Mouse (Mus musculus): ENCODE results near the gene Dock3. TPM values are rescaled to one million over a fixed set of nuclear protein-coding genes. Genes with fewer than 3 reads are reported as not detected.

The Dock3 gene
- polyA plus RNA-seq, 1 experiment from 2014 or later: 0.77 TPM

DNA sequence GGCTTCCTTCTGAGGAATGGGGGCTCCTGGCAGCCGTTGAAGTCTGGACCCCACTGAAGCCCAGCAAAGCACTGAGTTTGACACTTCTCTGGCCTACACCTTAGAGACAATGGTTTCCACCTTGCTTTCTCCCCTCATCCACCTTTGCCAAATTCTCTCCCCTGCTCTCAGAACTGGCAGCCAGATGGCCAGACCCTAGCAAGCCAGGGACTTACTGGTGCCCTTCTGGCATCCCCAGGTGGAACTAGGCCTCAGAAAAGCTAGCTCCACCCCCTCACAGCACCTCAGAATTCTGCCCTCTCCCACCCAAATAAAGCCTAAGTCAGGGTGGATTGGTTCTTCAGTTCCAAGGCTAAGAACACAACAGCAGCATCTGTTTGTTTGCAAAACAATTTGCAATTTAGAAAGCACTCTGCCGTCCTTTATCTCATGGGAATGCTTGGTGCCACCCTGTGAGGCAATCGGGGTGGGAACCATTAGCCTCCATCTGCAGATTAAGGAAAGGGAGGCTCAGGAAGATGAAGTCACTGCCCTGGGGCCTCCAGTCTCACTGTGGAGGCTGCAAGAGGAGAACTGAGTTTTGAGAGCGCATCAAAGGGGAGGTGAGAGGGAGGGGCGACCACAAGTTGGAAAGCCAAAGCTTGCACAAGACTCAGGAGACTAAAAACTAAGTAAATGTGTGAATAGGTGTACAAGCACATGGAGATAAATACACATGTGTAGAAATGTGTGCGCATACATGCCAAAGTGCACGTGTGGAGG, 39.6 kb upstream of the Dock3 start:
- H3K36me3 ChIP-seq: no peaks in the 10 kb centered on the region
- no peak for ATAC-seq (ENCODE audit: insufficient number of reproducible peaks, insufficient read depth, low FRiP score, low TSS enrichment, low read depth)
- no peak overlapping the region for H3K27ac ChIP-seq
- no peaks in the 10 kb centered on the region for H3K27me3 ChIP-seq
- no peak overlapping the region for H3K4me2 ChIP-seq
- H3K9ac ChIP-seq: no peak overlapping the region
- WGBS: 62% methylated on average over 7 of the region's 7 CpGs
- H3K9me3 ChIP-seq: no peaks in the 10 kb centered on the region
- H3K4me3 ChIP-seq: no peak overlapping the region
- H3K4me1 ChIP-seq: no peaks in the 10 kb centered on the region

DNA sequence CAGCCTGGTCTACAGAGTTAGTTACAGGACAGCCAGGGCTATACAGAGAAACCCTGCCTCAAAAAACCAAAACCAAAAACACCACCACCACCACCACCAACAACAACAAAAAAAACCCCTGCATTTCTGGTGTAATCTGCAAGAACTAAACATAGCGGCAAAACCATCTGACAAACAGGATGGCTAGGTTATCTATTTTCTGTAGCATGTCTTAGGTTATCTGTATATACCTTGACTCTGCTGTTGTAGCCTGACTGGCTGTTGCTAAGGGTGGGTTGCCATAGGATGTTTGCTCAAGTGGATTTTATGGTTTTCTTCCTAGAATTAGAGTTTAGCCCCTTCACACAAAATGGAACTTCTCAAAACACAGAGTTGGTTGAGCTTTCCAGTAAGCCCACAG, 38.1 kb upstream of the Dock3 start:
- H3K4me1 ChIP-seq: no peaks in the 10 kb centered on the region
- H3K4me3 ChIP-seq: no peak overlapping the region
- H3K9me3 ChIP-seq: no peaks in the 10 kb centered on the region
- H3K27me3 ChIP-seq: no peaks in the 10 kb centered on the region
- no peak for ATAC-seq (ENCODE audit: insufficient number of reproducible peaks, insufficient read depth, low FRiP score, low TSS enrichment, low read depth)
- no peak overlapping the region for H3K4me2 ChIP-seq
- no peak overlapping the region for H3K27ac ChIP-seq
- 92% methylated on average over 1 of the region's 1 CpGs for WGBS
- H3K9ac ChIP-seq: no peak overlapping the region
- no peaks in the 10 kb centered on the region for H3K36me3 ChIP-seq

GRCm38 (mm10) chr9:107267721-107268402, 36.2 kb upstream of the Dock3 start:
- Histone ChIP-seq H3K9me3 (no peaks in the 10 kb centered on the region), H3K4me3 (no peak overlapping the region), H3K27me3 (no peaks in the 10 kb centered on the region), H3K9ac (no peak overlapping the region), H3K4me2 (no peak overlapping the region), H3K27ac (no peak overlapping the region), H3K36me3 (no peaks in the 10 kb centered on the region), H3K4me1 (no peaks in the 10 kb centered on the region)
- no peak for ATAC-seq (ENCODE audit: insufficient number of reproducible peaks, insufficient read depth, low FRiP score, low TSS enrichment, low read depth)
- 41% methylated on average over 4 of the region's 4 CpGs for WGBS

DNA sequence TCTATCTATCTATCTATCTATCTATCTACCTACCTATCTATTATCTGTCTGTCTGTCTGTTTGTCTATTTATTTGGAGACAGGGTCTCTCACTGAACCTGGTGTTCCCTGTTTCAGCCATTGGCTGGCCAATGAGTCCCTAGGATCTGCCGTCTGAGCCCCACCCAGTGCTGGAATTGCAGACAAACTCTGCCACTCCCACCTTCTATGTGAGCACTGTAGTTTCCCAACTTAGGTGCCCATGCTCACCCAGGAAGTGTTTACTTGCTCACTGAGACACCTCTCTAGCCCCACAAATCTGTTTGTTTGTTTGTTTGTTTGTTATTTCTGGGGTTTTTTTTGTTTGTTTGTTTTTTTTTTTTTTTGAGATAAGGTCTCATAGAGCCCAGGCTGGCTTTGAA, 35.3 kb upstream of the Dock3 start:
- Histone ChIP-seq H3K9ac (no peak overlapping the region), H3K4me1 (no peaks in the 10 kb centered on the region), H3K4me2 (no peak overlapping the region), H3K9me3 (no peaks in the 10 kb centered on the region), H3K27ac (no peak overlapping the region), H3K27me3 (no peaks in the 10 kb centered on the region), H3K4me3 (no peak overlapping the region), H3K36me3 (no peaks in the 10 kb centered on the region)
- 65% methylated on average over 1 of the region's 1 CpGs for WGBS
- no peak for ATAC-seq (ENCODE audit: insufficient number of reproducible peaks, insufficient read depth, low FRiP score, low TSS enrichment, low read depth)

DNA sequence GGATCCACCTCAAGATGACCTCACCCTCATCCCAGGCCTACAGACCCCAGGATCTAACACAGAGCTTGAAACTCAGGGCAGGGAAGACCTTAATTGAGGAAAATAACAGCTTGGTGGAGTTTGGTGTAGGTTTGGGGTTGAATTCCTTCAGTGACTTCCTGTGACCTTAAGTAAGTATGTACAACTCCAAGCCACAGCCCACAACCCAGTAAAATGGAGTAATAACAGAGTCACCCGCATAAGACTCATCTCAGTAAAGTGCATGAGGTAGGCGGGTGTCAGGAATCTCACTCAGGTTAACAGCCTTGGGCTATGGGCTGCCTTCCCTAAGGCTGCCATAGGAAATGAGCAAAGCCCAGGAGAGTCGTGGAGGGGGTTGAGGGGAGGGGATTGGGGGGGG, 33.0 kb upstream of the Dock3 start:
- WGBS: 58% methylated on average over 3 of the region's 3 CpGs
- Histone ChIP-seq H3K4me3 (no peak overlapping the region), H3K9me3 (no peaks in the 10 kb centered on the region), H3K4me2 (no peak overlapping the region), H3K4me1 (no peaks in the 10 kb centered on the region), H3K27ac (no peak overlapping the region), H3K9ac (no peak overlapping the region), H3K36me3 (no peaks in the 10 kb centered on the region), H3K27me3 (no peaks in the 10 kb centered on the region)
- ATAC-seq (ENCODE audit: insufficient number of reproducible peaks, insufficient read depth, low FRiP score, low TSS enrichment, low read depth): no peak

DNA sequence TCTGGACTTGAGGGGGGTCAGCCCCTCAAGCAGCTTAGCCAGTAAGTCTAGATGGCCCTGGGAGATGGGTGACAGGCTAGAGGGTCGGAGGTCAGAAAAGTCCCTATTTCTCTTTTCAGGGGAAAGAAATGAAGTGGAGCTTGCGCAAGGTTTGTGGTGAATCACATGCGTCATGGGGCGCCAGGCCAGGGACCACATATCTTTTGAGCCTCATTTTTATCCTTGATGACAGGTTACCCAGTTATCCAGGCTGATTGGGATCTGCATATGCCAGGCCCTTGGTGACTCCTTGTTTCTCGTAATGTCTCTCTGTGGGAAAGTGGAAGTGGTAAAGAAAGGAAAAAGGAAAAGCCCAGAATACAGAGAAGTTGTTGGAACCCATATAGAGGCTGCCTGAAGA, 32.2 kb upstream of the Dock3 start:
- H3K9ac ChIP-seq: no peak overlapping the region
- no peaks in the 10 kb centered on the region for H3K9me3 ChIP-seq
- H3K36me3 ChIP-seq: no peaks in the 10 kb centered on the region
- no peak overlapping the region for H3K27ac ChIP-seq
- 83% methylated on average over 5 of the region's 5 CpGs for WGBS
- H3K4me3 ChIP-seq: no peak overlapping the region
- no peaks in the 10 kb centered on the region for H3K4me1 ChIP-seq
- no peaks in the 10 kb centered on the region for H3K27me3 ChIP-seq
- no peak for ATAC-seq (ENCODE audit: insufficient number of reproducible peaks, insufficient read depth, low FRiP score, low TSS enrichment, low read depth)
- no peak overlapping the region for H3K4me2 ChIP-seq

- ATAC-seq (ENCODE audit: insufficient number of reproducible peaks, insufficient read depth, low FRiP score, low TSS enrichment, low read depth): no peak
- no peak overlapping the region for H3K27ac ChIP-seq
- no peaks in the 10 kb centered on the region for H3K4me1 ChIP-seq
- no peaks in the 10 kb centered on the region for H3K27me3 ChIP-seq
- no peaks in the 10 kb centered on the region for H3K36me3 ChIP-seq
- H3K4me3 ChIP-seq: no peak overlapping the region
- WGBS: 81% methylated on average over 7 of the region's 7 CpGs
- H3K9me3 ChIP-seq: no peaks in the 10 kb centered on the region
- no peak overlapping the region for H3K4me2 ChIP-seq
- H3K9ac ChIP-seq: no peak overlapping the region
These were observed 30.7 kb upstream of the Dock3 start for GRCm38 (mm10) chr9:107262375-107262774.

DNA sequence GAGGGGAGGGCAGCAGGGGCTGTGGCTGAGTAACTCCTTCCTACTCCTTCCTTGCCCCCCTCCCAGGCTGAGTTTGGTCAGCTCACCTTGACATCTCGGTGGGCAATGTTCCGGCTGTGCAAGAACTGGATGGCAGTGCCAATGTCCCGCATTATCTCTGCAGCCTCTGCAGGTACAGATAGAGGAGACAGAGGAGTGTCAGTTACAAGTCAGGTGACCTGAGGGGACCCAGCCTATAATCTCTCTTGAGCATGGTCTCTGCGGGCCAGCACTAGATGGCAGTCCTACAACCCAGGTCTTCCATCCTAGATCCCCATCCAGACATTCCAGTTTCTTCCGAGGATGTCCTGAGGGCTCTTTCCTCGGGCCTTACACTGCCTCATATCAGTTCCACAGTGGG, 30.1 kb upstream of the Dock3 start:
- no peak overlapping the region for H3K9ac ChIP-seq
- H3K36me3 ChIP-seq: no peaks in the 10 kb centered on the region
- WGBS: 74% methylated on average over 6 of the region's 6 CpGs
- ATAC-seq (ENCODE audit: insufficient number of reproducible peaks, insufficient read depth, low FRiP score, low TSS enrichment, low read depth): no peak
- no peak overlapping the region for H3K4me2 ChIP-seq
- H3K4me1 ChIP-seq: no peaks in the 10 kb centered on the region
- no peaks in the 10 kb centered on the region for H3K27me3 ChIP-seq
- no peak overlapping the region for H3K27ac ChIP-seq
- H3K9me3 ChIP-seq: no peaks in the 10 kb centered on the region
- no peak overlapping the region for H3K4me3 ChIP-seq

- WGBS: 58% methylated on average over 8 of the region's 8 CpGs
- no peaks in the 10 kb centered on the region for H3K9me3 ChIP-seq
These were observed 29.1 kb upstream of the Dock3 start for GRCm38 (mm10) chr9:107260836-107261235.

GRCm38 (mm10) chr9:107260429-107260828, 28.7 kb upstream of the Dock3 start:
- Histone ChIP-seq H3K4me1 (no peaks in the 10 kb centered on the region), H3K9me3 (no peaks in the 10 kb centered on the region), H3K4me3 (no peak overlapping the region), H3K27ac (no peak overlapping the region), H3K27me3 (no peaks in the 10 kb centered on the region), H3K36me3 (no peaks in the 10 kb centered on the region), H3K9ac (no peak overlapping the region), H3K4me2 (no peak overlapping the region)
- no peak for ATAC-seq (ENCODE audit: insufficient number of reproducible peaks, insufficient read depth, low FRiP score, low TSS enrichment, low read depth)
- 75% methylated on average over 2 of the region's 2 CpGs for WGBS

More at GRCm38 (mm10) chr9:107260836-107261235, 29.1 kb upstream of the Dock3 start:
- no peak overlapping the region for H3K27ac ChIP-seq
- H3K4me3 ChIP-seq: no peak overlapping the region
- no peak overlapping the region for H3K9ac ChIP-seq
- ATAC-seq (ENCODE audit: insufficient number of reproducible peaks, insufficient read depth, low FRiP score, low TSS enrichment, low read depth): no peak
- H3K27me3 ChIP-seq: no peaks in the 10 kb centered on the region
- H3K36me3 ChIP-seq: no peaks in the 10 kb centered on the region
- no peaks in the 10 kb centered on the region for H3K4me1 ChIP-seq
- H3K4me2 ChIP-seq: no peak overlapping the region

GRCm38 (mm10) chr9:107259571-107259970, 27.9 kb upstream of the Dock3 start:
- Histone ChIP-seq H3K27me3 (no peaks in the 10 kb centered on the region), H3K4me2 (no peak overlapping the region), H3K4me1 (0 out of 2 replicates have a peak, but pooled peaks cover 2% of the 10 kb centered on the region), H3K9ac (no peak overlapping the region), H3K27ac (no peak overlapping the region), H3K36me3 (no peaks in the 10 kb centered on the region), H3K4me3 (no peak overlapping the region), H3K9me3 (no peaks in the 10 kb centered on the region)
- WGBS: 46% methylated on average over 6 of the region's 6 CpGs
- ATAC-seq (ENCODE audit: insufficient number of reproducible peaks, insufficient read depth, low FRiP score, low TSS enrichment, low read depth): no peak

DNA sequence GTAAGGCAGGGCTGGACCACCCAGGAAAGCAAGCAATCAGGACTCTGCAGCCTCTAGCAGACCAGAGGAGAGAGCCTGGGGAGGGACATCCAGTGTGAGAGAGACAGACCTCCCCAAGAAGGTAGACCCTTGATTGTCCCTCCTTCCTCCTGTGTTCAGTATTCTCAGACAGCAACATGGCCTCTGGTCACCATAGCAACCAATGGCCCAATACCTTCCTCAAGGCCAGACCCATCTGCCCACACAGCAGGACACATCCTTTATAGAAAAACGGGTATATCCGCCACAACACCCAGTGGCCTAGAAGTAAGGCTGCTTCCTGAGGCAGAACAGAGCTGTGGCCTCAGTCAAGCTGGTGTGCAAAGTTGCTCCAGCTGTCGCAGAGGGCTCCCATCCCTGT, 23.9 kb upstream of the Dock3 start:
- H3K4me2 ChIP-seq: no peak overlapping the region
- WGBS: 57% methylated on average over 3 of the region's 3 CpGs
- H3K9me3 ChIP-seq: no peaks in the 10 kb centered on the region
- no peaks in the 10 kb centered on the region for H3K27me3 ChIP-seq
- no peak overlapping the region for H3K27ac ChIP-seq
- H3K9ac ChIP-seq: no peak overlapping the region
- 0 out of 2 replicates have a peak, but pooled peaks cover 9% of the 10 kb centered on the region for H3K4me1 ChIP-seq
- no peak overlapping the region for H3K4me3 ChIP-seq
- no peaks in the 10 kb centered on the region for H3K36me3 ChIP-seq
- ATAC-seq (ENCODE audit: insufficient number of reproducible peaks, insufficient read depth, low FRiP score, low TSS enrichment, low read depth): no peak
